Mouse (Mus musculus): ENCODE results near the gene Rabgap1.

- TF ChIP-seq CTCF (IDR thresholded peaks at IDR 0.05; ENCODE audit: low read depth) (no peak), EP300 (IDR thresholded peaks at IDR 0.05; ENCODE audit: low read depth) (no peak)
These were observed 87.7 kb downstream of the Rabgap1 start for GRCm38 (mm10) chr2:37530766-37531165.
